Mouse (Mus musculus): ENCODE data around the gene Bdkrb1. TPM values are rescaled to one million over a fixed set of nuclear protein-coding genes. Genes with fewer than 3 reads are reported as not detected.

Bdkrb1 gene
- total RNA-seq, 2 experiments from 2014 or later: not detected

Other genes starting within 250 kb of the Bdkrb1 start
- under 1 TPM; 0.16 to 0.31 TPM for gene D430019H16Rik, start 149.2 kb upstream of the Bdkrb1 start, total RNA-seq (2021)
- under 1 TPM; 0.38 to 0.56 TPM for gene Bdkrb2, start 39.9 kb upstream of the Bdkrb1 start, total RNA-seq (2021)
- 1 to 10 TPM; 7.7 TPM for gene Gskip, start 81.7 kb downstream of the Bdkrb1 start, total RNA-seq (2021)
- 10 to 100 TPM; 18.4 to 20.2 TPM for gene Atg2b, start 82.1 kb downstream of the Bdkrb1 start, total RNA-seq (2021)
- not detected for gene Ak7, start 102.9 kb downstream of the Bdkrb1 start, total RNA-seq (2021)
- 100 to 1,000 TPM; 107 to 116 TPM for gene Papola, start 181.6 kb downstream of the Bdkrb1 start, total RNA-seq (2021)